Mouse (Mus musculus) neutrophil, adult 5-6 weeks (primary cell): ENCODE results near the gene Cmc2. TPM values are rescaled to one million over a fixed set of nuclear protein-coding genes. Genes with fewer than 3 reads are reported as not detected.

ENCODE experiments used
- ATAC-seq: fragments of 151-379, 151-347 bp; 2 replicates; pipeline ENCODE4 v1.8.0; 2017; ENCODE audit warnings: mild to moderate bottlenecking, moderate TSS enrichment; ENCODE audit not compliant: insufficient number of reproducible peaks, poor library complexity, low FRiP score, severe bottlenecking; ENCODE audit errors: extremely low read depth
- total RNA-seq: library from RNA; stranded (forward); fragments of 200-1000 nt; gene quantifications from 2 replicates; pipeline ENCODE4 v1.2.3, GENCODE M21; 2017

Cmc2 gene
- total RNA-seq, 1 experiment from 2014 or later = 2.8 TPM

DNA sequence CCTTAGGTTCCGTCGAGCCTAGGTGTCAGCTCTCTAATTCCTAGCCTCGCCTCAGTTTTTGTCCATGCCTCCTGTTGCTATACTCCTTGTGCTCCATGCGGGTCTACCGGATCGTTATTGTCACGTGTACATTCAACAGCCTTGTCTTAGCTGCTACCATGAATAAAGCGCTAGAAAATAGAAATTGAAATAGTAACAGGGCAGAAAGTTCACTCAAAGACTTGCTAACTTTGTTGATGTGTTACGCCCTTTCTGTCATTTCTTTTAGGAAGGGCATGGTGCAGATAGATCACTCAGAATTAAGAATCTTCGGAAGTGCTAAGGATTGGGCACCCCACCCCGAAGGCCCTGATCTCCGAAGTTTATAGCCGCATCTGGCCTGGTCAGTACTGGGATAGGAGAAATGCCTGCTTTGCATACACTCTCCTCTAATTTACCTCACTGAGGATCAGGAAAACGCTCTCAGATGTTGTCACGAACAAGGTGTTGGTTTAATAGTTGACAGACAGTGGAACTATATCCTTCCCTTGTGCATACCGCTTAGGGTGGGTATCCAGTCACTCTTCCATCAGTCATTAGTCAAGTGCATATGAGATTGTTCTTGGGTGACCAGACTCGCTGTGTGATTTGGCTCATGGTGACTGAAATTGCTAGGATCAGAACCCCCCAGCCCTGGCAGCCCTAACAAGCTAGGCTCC lies 954 bp upstream of the Cmc2 start:
- ATAC-seq = no peak

DNA sequence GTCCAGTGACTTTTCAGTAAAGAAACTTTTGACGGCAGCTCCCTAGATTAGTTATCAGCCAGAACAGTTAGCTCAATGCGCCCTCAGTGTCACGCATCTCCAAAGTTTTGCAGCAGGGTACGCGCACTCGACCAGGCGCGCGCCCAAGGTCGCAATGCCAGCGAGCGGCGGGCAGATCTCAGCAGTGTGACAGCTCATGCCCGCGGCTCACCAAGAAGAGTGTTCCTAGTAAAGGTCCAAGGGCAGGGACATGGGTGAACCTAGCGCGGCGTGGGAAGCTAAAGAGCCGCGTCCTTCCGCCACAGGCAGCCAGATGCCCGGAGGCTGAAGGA lies 284 bp downstream of the Cmc2 start:
- peak; percentile 11 for ATAC-seq

DNA sequence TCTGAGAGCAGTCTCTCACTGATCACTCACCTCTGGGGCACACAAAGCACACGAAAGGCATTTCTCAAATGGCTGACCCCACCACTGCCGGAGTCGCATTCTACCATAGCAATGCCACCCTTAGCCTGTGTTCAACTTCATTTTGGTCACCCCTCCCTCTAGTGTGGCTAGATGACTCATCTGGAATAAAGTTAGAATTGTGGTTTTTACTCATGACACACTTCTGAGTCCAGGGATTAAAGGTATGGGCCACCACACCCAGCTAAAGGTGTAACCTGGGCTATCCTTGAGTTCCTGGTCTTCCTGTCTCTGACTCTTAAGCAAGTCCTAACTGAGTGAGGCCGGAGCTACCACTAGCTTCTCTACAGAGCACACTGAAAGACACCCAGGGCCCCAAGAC lies 15.4 kb downstream of the Cmc2 start:
- no peak for ATAC-seq

DNA sequence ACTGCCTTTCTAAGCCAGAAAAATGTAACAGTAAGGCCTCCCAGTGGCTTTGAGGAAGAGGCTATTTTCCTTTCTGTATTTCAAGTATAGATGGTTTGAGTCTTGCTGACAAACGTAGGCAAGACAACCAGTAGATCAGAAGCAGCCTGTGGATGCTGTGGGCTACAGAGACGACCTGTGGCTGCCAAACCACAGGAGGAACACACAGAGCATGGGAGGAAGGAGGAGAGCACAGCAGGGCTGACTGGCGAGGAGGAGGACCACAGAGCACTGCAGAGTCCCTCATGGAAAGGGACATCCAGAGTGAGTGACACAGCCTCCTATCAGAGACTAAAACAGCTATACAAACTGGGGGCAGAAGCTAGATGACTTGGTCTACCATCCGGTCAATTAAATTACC lies 16.0 kb downstream of the Cmc2 start:
- no peak for ATAC-seq

DNA sequence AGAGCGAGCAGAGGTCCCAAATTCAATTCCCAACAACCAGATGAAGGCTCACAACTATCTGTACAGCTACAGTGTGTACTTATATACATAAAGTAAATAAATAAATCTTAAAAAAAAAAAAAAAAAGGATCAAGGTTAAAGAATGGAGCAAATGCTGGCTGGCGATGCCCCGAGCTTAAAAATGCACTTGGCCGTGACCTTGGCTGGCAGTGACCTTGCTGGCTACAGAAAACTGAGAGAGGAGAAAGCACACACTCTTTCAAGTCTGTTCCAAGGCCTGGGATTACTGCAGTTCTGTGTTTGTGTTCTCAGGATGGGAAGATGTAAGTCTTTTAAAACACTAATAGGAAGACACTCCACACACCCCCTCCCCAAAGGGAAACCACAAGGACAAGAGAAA lies 16.5 kb downstream of the Cmc2 start:
- ATAC-seq = no peak

DNA sequence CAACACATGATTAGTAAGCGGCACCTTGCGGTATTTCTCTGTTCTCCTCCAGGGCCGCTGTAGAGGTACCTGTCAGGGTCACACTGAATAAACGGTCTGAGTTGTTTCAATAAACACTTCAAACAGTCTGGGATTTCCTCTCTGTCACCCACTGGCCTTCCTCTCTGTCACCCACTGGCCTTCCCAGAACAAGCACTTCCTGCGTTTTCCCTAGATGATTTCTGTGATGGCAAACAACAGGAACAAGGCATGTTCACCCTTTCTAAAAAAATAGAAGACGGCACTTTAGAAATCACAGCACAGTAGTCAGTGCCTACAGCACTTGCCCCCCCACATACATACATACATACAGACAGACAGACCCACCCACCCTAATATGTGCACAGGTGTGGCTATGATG lies 25.7 kb downstream of the Cmc2 start:
- no peak for ATAC-seq

DNA sequence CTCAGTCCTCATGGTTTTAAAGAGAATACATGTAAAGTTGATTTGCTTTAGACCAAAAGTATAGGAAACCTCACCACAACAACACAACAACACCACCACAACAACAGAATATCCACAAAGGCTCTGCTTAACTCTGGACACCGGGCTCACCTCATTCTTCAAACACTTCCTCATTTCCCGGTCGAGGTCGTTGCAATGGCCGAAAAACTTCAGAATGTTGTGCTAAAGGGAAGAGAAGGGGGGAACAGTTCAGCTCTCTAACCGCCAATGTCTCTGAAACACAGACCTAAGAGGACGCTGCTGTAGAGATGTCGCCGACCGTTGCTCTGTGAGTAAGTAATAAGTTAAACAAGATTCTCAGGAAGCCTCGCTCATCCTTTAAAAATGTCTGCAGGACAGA lies 27.3 kb downstream of the Cmc2 start:
- ATAC-seq = no peak

DNA sequence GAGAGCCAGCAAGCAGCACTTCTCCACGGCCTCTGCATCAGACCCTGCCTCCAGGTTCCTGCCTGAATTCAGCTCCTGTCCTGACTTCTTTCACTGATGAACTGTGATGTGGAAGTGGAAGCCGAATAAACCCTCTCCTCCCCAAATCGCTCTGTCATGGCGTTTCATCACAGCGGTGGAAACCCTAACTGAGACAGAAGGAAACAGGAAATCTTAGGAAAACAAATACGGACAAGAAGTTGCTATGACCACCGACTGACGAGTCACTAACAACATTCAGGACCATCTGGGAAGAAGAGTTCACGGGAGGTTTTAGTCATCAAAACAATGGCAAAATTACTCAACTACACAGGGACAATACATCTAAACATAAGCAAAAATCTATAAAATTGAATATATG lies 28.6 kb downstream of the Cmc2 start:
- ATAC-seq = no peak

DNA sequence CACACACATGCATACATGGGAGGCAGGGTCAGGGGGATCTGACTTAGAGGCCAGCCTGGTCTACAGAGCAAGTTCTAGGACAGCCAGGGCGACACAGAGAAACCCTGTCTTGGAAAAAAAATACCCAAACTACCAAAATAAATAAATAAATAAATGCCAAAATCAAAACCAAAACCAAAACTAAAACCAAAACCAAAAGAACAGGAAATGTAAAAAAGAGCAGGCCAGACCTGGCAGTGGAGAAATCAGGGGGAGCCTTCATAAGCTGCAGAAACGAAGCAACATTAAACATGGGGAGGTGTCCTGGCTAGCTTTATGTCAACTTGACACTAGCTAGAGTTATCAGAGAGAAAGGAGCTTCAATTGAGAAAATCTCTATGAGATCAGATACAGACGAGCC lies 29.1 kb downstream of the Cmc2 start:
- no peak for ATAC-seq

DNA sequence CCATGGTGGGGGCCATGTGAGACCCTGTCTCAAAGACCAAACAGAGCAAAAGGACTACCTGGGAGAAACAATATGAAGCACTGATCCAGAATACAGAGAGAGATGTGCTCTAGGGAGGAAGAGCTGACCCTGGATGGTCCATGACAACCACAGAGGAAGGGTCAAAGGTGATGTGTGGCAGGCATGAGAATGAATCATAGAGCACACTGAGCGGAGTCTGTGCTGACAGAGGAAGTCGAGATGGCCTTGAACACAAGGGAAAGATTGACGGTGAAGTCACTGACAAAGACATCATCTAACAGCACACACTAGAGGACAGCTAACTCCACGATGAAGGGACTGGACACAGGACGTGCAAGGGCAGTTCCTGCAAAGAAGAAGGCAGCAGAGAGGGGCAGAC lies 29.8 kb downstream of the Cmc2 start:
- no peak for ATAC-seq

DNA sequence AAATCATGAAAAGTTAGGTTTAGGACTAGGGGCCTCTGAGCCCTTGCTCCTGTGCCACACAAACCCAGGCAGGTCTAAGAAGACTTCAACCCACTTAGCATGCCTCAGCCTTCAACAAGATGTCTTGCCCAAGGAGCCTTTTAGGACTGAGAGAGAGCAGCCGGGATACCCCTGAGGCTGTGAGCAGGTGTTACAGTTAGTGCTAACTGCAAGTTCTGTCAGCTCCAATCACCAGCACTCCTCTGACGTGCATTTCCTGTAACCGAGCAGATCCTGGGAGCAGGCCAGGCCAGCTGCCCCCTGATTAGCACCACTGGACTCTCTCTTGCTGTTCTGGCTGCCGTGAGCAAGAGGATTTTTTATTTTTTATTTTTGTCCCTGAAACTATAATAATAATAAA lies 33.4 kb downstream of the Cmc2 start:
- ATAC-seq = no peak

DNA sequence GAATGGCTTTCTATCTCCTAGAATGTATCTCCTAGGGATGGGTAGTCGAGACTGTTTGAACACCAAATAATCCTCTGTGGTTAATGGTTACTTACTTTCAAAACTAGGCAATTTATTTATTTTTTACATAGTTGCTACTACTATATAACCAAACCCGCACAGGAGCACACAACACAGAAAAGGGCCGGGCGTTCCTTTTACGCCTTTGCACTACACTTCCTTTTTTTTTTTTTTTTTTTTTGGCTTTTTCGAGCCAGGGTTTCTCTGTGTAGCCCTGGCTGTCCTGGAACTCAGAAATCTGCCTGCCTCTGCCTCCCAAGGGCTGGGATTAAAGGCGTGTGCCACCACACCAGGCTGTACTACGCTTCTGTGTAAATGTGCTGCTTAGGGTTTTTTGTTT lies 39.9 kb downstream of the Cmc2 start:
- no peak for ATAC-seq

DNA sequence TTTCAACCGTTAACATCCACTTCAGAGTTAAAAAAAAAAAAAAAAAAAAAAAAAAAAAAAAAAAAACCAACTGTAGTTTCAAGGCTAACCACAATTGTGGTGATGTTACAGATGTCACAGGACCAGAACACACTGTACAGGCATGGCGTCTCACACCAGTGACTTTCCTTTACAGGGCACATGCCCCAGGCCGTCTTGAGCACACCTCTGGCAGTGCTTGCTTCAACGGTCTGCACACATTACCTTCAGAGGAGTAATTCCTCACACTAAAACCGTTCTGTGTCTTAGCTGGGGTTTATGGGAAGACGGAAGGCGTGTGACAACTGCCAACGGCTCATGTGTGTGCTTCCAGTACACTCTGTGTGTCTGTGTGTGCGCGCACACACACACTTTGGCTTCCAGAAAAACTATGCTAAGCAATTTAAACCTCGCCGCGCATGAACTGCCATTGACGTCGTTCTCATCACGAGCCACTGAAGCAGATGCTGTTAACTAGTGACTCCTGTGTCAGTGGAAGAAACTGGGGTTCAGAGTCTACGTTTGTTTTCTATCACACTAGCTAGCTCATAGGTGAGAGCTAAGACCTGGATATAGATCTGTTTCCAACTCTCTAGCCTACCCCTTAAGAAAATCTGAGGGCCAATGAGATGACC lies 45.3 kb downstream of the Cmc2 start:
- ATAC-seq = peak; percentile 50; the same call in 1 of the 2 replicates

DNA sequence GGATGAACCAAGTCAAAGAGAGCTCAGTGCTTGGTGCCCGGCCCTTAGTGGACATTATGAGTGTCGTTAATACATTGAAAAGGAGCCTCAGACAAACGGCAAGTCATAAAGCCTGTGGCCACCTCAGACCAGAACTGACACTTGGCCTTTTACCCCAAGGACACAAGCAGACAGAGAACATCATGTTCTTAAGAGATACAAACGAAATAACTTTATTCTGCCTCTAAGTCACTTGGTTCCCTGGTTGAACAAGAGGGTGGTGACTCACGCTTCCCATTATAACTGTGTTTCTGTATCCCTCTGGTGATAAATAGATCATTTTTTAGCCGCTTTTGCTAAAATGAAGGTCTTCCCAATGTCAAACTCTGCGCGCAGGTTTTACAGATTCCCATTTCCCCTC lies 47.3 kb downstream of the Cmc2 start:
- no peak for ATAC-seq

DNA sequence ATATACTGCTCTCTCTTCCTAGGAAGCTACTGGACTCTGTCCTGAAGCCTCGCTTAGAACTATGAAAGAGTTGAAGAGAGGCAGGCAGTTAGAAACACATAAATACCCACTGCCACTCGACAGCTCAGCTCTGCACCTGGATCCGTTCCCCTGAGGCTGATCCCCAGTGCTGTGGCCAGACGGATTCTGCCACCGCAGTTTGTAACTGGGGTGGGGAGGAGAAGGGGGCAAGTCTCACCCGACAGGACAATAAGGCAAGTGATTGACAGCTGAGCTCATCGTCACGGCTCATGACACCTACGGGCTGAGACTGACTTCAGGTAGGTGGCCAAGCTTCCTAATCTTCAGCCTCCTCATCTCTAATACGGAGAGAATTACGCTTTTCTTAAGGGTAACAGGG lies 47.7 kb downstream of the Cmc2 start:
- no peak for ATAC-seq

DNA sequence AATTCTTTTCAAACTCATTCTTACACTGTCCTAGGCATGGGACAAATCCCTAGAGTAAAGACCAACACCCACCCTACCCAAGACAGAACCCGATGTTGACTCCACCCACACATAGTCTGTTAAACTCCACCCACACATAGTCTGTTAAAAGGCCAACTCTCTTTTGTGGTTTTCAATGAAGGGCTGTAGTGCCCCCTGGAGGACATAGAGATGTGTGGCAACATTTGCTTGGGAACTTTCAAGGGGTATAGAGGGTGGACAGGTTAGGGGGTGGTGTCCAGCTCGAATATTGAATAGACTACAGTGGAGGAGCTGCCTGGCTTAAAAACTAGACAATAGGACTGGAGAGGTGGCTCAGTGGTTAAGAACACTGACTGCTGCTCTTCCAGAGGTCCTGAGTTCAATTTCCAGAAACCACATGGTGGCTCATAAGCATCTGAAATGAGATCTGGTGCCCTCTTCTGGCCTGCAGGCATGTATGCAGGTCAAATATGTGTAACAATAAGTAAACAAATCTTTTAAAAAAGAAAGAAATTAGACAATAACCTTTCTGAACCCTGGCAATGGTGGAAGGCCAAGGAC lies 48.4 kb downstream of the Cmc2 start:
- ATAC-seq = no peak

DNA sequence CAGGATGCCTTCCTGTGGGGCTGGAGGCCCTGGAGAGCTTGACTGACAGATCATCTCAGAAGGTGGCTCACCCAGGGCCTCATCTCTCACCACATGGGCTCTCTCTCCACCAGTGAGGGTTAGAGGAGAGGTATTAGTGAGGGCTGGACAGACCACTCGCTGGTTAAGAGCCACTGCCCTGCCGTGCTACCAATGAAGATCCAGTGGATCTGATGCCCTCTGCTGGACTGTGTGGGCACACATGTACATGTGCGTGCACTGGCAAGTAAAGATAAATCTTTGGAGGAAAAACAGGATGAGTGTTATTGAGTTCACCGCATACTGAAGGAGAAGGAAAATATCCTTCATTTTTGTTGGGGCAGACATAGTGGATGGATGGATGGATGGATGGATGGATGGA lies 52.6 kb downstream of the Cmc2 start:
- no peak for ATAC-seq

DNA sequence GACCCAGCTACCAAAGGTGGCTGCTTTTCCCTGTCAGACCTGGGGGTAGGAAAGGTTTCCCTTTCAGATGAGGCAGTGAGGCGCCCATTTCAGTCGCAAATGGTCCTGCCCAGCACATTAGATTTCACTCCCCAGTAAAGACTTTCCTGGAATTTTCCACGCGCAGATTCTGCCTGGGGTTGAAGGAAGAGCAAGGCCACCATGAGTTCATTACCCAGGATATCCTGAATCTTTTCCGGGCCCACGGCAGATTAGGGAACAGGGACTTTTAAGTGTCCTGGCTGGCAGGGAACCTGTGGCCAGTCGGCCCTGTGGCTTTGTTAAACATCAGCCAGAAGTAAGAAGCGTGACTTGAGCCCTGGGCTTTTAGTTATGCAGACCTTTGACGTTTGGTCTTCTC lies 53.9 kb downstream of the Cmc2 start:
- ATAC-seq = no peak

DNA sequence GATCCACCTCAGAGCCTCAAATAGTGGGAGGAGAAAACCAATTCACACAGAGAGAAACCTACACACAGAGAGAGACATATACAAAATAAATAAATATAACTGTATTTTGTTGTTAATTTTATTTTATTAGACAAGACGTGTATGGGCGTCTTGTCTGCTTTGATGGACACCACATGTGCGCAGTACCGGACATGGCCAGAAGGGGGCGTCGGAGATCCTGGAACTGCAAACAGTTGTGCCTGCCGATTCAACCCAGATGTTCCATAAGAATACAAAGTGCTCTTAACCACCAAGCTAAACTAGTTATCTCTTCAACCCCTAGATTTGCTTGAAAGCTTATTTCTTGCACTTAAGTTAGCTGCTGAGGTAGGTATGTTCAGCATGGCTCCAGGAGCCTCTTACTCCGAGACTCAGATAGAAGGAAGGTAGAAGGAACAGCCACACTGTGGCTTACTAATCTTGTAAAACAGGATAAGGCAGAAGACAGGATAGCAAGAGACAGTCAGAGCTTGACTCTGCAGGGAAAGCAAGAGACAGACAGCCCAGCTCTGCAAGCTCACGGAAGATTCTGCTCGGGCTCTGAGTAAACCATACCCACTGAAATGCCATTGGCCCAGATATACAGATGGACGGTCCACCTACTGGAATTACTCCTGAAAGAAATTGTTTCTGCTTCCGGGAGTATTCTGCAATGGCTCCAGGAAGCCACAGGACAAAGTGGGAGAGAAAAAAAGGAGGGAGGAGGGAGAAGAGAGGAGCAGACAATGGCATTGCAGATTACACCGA lies 54.9 kb downstream of the Cmc2 start:
- ATAC-seq = 0 out of 2 replicates have a peak, but pooled peaks have one; percentile 29

DNA sequence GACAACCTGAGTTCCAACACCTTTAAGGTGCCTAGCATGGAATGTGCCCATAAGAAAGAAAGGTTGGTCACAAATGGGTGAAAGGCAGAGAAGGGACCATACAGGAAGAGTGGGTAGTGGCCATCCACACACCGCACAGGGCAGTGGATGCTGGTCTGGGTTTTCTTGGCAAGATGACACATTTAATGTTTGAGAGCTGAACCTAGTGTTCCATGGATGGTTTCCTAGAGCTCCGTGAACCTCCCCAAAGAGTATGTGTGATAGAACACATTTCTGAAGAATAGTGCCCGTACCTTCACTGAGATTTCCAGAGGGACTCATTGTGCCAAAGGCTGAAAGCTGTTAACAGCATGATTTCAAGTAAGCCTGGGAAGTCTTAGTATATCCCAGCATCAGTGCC lies 56.7 kb downstream of the Cmc2 start:
- no peak for ATAC-seq
